Mouse (Mus musculus): ENCODE results near the gene Otoa. TPM values are rescaled to one million over a fixed set of nuclear protein-coding genes. Genes with fewer than 3 reads are reported as not detected.

The Otoa gene
- polyA plus RNA-seq (2012), result not detected in 2 replicates

GRCm38 (mm10) chr7:121081350-121081749 is at the start of gene Otoa:
Otoa (plus strand) TSS chr7:121081650.

GRCm38 (mm10) chr7:121033856-121034652 is 47.4 kb upstream of the Otoa start, which contains the start of gene Mettl9:
Mettl9 (plus strand) TSS chr7:121034445.

GRCm38 (mm10) chr7:121074281-121074680 is 7.2 kb upstream of the Otoa start, which contains the start of gene Igsf6:
Igsf6 (minus strand) TSS chr7:121074572.

Other genes starting within 250 kb of the Otoa start
- 87.6 and 109 TPM in 2 replicates for gene Eef2k, start 238.8 kb upstream of the Otoa start, polyA plus RNA-seq (2012)
- 24.5 and 27.9 TPM in 2 replicates for gene Polr3e, start 163.9 kb upstream of the Otoa start, polyA plus RNA-seq (2012)
- 4.2 and 5.8 TPM in 2 replicates for gene Cdr2, start 99.3 kb upstream of the Otoa start, polyA plus RNA-seq (2012)
- not detected in 2 replicates for gene Mfsd13b, start 99.1 kb upstream of the Otoa start, polyA plus RNA-seq (2012)
- 29.1 and 29.9 TPM in 2 replicates for gene Mettl9, start 47.2 kb upstream of the Otoa start, polyA plus RNA-seq (2012)
- gene Igsf6, start 7.1 kb upstream of the Otoa start, polyA plus RNA-seq (2012), result 15.8 and 23.3 TPM in 2 replicates